Mouse (Mus musculus) neural tube, embryonic 11.5 days (tissue): Measurements from ENCODE around the gene Hspe1. TPM values are rescaled to one million over a fixed set of nuclear protein-coding genes. Genes with fewer than 3 reads are reported as not detected.
"Not testable (repeated sequence)": the region's sequence is repeated elsewhere in the genome, so short reads cannot be mapped to it uniquely, and the experiment has no call there.

Source experiments
- ATAC-seq: fragments of 200-750 bp; cut with Nextera tagmentation; 2 replicates; pipeline ENCODE4 v1.8.0; 2017; ENCODE audit warnings: moderate number of reproducible peaks, mild to moderate bottlenecking, moderate TSS enrichment, moderate library complexity; ENCODE audit not compliant: insufficient read depth, low FRiP score, low TSS enrichment
- DNase-seq: peaks from one replicate; pipeline ENCODE4 v3.0.0-alpha.2; 2015; ENCODE audit warnings: low spot score
- H3K27ac ChIP-seq: fragments of 300-500 bp; sonication (generic); 2 replicates; pipeline ENCODE4 v1.5.1; 2014; ENCODE audit warnings: low read depth, mild to moderate bottlenecking, low read length
- H3K27me3 ChIP-seq: fragments of 300-500 bp; sonication (generic); 2 replicates; pipeline ENCODE4 v1.6.1; 2014; ENCODE audit warnings: mild to moderate bottlenecking, low read length, mixed read lengths; ENCODE audit not compliant: control insufficient read depth, insufficient read depth
- H3K36me3 ChIP-seq: fragments of 300-500 bp; sonication (generic); 2 replicates; pipeline ENCODE4 v1.6.1; 2014; ENCODE audit warnings: mild to moderate bottlenecking, low read length, moderate library complexity, mixed read lengths; ENCODE audit not compliant: control insufficient read depth, insufficient read depth
- H3K4me1 ChIP-seq: fragments of 300-500 bp; sonication (generic); 2 replicates; pipeline ENCODE4 v1.6.1; 2014; ENCODE audit warnings: low read length, mixed read lengths; ENCODE audit not compliant: control insufficient read depth, insufficient read depth
- H3K4me2 ChIP-seq: fragments of 300-500 bp; sonication (generic); 2 replicates; pipeline ENCODE4 v1.6.1; 2014; ENCODE audit warnings: low read depth, mild to moderate bottlenecking, moderate library complexity
- H3K4me3 ChIP-seq: fragments of 300-500 bp; sonication (generic); 2 replicates; pipeline ENCODE4 v1.5.1; 2014; ENCODE audit warnings: low read depth, low read length
- H3K9ac ChIP-seq: fragments of 300-500 bp; sonication (generic); 2 replicates; pipeline ENCODE4 v1.6.1; 2014; ENCODE audit warnings: mild to moderate bottlenecking, low read length
- H3K9me3 ChIP-seq: fragments of 300-500 bp; sonication (generic); 2 replicates; pipeline ENCODE4 v1.6.1; 2016; ENCODE audit warnings: low read length; ENCODE audit not compliant: control insufficient read depth
- WGBS: fragments of 180-500 bp; shearing (Covaris S2); extraction: QIAGEN DNeasy Blood & Tissue Kit; methylation state at CpG from one replicate; pipeline ENCODE4 v1.1.7; 2014; 5-methylcytosine and 5-hydroxymethylcytosine counted together
- polyA plus RNA-seq: library from polyadenylated mRNA; unstranded; fragments of >200 nt; fragmentation: Nextera tagmentation; extraction: Ambion mirVana; gene quantifications from 2 replicates; pipeline ENCODE4 v1.2.1, GENCODE M21; 2014

The Hspe1 gene
- polyA plus RNA-seq, 1 experiment from 2014 or later, result 404 TPM

- no peaks in the 10 kb centered on the region for H3K27me3 ChIP-seq
- DNase-seq (no peak), ATAC-seq (no peak)
- H3K4me2 ChIP-seq, result no peak overlapping the region
- 86% methylated on average over 5 of the region's 5 CpGs for WGBS
- H3K36me3 ChIP-seq, result no peaks in the 10 kb centered on the region
- no peak overlapping the region for H3K27ac ChIP-seq
- H3K4me1 ChIP-seq, result no peaks in the 10 kb centered on the region
- H3K9ac ChIP-seq, result no peak overlapping the region
- H3K4me3 ChIP-seq, result no peak overlapping the region
- H3K9me3 ChIP-seq, result no peaks in the 10 kb centered on the region
These were observed 35.1 kb downstream of the Hspe1 start for GRCm38 (mm10) chr1:55123046-55123445.

DNA sequence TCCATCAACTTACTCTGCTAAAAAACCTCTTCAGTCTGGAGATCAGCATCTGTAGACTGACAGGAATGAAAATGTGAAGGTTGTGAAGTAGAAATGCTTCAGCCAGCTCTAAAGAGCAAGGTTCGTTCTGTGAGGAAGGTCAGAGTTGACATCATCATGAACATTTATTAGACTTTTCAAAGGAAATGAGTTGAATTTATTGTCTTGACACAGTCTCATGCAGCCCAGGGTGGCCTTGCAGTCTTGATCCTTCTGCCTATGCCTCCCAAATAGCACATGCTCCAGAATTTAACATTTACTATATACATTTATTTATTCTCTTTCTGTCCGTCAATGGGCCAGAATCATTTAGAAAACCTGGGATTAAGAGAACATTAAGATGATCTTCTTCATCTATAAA lies 35.6 kb downstream of the Hspe1 start:
- Histone ChIP-seq H3K4me1 (no peaks in the 10 kb centered on the region), H3K9ac (no peak overlapping the region), H3K36me3 (no peaks in the 10 kb centered on the region), H3K27ac (no peak overlapping the region), H3K27me3 (no peaks in the 10 kb centered on the region), H3K4me3 (no peak overlapping the region), H3K9me3 (no peaks in the 10 kb centered on the region), H3K4me2 (no peak overlapping the region)
- no peak for DNase-seq
- ATAC-seq, result no peak
- WGBS, result 89% methylated on average over 2 of the region's 2 CpGs

- not testable (repeated sequence) for H3K4me2 ChIP-seq, H3K27ac ChIP-seq, H3K4me3 ChIP-seq, H3K9ac ChIP-seq, H3K9me3 ChIP-seq, H3K27me3 ChIP-seq, H3K36me3 ChIP-seq, H3K4me1 ChIP-seq, DNase-seq, ATAC-seq
- 100% methylated on average over 2 of the region's 2 CpGs for WGBS
These were observed 36.2 kb downstream of the Hspe1 start for GRCm38 (mm10) chr1:55124136-55124535.

DNA sequence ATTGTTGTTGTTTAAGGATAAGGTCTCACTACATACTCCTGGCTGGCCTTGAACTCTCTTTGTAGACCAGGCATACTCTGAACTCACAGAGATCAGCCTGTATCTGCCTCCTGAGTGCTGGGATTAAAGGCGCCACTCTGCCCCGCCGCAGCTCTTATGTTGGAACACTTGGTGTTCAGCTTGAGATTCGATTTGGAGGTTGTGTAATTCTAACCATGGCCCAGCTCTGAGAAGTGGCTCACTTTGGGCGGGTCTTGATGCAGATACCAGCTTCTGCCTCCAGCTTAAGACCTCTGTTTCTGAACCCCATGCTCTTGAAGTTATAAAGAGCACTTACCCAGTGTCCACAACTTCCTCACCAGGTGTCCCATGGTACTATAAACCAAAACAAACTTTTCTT lies 41.8 kb downstream of the Hspe1 start:
- Histone ChIP-seq H3K9me3 (no peaks in the 10 kb centered on the region), H3K27me3 (no peaks in the 10 kb centered on the region), H3K36me3 (no peaks in the 10 kb centered on the region), H3K4me3 (no peak overlapping the region), H3K27ac (no peak overlapping the region), H3K4me1 (peaks cover 11% of the 10 kb centered on the region; the same call in 1 of the 2 replicates), H3K4me2 (no peak overlapping the region), H3K9ac (no peak overlapping the region)
- DNase-seq (no peak), ATAC-seq (no peak)
- 93% methylated on average over 5 of the region's 5 CpGs for WGBS

- DNase-seq, result no peak
- 73% methylated on average over 10 of the region's 10 CpGs for WGBS
- Histone ChIP-seq H3K27me3 (no peaks in the 10 kb centered on the region), H3K27ac (peak overlapping the region; percentile 66; the same call in 1 of the 2 replicates), H3K4me3 (peak overlapping the region; percentile 97), H3K4me2 (peak overlapping the region; percentile 79), H3K36me3 (no peaks in the 10 kb centered on the region), H3K9me3 (no peaks in the 10 kb centered on the region), H3K9ac (peak overlapping the region; percentile 96; the same call in 1 of the 2 replicates), H3K4me1 (peaks cover 11% of the 10 kb centered on the region; the same call in 1 of the 2 replicates)
- ATAC-seq, result no peak
These were observed 42.4 kb downstream of the Hspe1 start for GRCm38 (mm10) chr1:55130190-55130916.

DNA sequence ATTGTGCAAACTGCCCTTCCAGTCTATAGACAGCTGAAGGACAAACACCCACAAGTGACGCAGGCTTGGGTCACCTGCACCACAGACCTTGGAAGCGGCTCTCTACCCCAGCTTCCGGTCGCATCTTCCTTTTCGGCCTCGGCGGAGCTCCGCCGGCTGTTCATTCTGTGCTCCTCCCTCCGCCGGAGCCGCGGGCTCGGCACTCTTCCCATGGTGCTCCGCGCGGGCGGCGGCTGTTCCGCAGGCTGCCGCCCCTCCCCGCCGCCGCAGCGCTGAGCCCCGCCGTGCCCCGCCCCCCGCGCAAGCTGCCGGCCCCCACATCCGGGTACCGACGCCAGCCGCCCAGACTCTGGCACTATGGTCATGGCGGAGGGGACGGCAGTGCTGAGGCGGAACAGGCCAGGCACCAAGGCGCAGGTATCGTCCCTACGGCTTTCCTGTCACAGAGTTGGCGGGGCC lies 43.0 kb downstream of the Hspe1 start, which contains the start of gene Mob4:
Mob4 (plus strand) TSS at position 289 of the 459 bp plus-strand sequence.
- no peaks in the 10 kb centered on the region for H3K9me3 ChIP-seq
- no peaks in the 10 kb centered on the region for H3K27me3 ChIP-seq
- ATAC-seq (peak; percentile 98), DNase-seq (peak; percentile 96)
- H3K4me1 ChIP-seq, result peaks cover 11% of the 10 kb centered on the region; the same call in 1 of the 2 replicates
- 1% methylated on average over 35 of the region's 42 CpGs for WGBS
- H3K27ac ChIP-seq, result peak within 1 kb of the TSS; percentile 98
- peak within 1 kb of the TSS; percentile 97 for H3K4me3 ChIP-seq
- peak within 1 kb of the TSS; percentile 79 for H3K4me2 ChIP-seq
- H3K9ac ChIP-seq, result peak within 1 kb of the TSS; percentile 96
- H3K36me3 ChIP-seq, result no peaks in the 10 kb centered on the region

- no peak; the same call in none of the 2 replicates for ATAC-seq
These were observed 43.6 kb downstream of the Hspe1 start for GRCm38 (mm10) chr1:55131424-55132014.

GRCm38 (mm10) chr1:55132308-55132707 lies 44.4 kb downstream of the Hspe1 start:
- DNase-seq (no peak), ATAC-seq (no peak)
- Histone ChIP-seq H3K27me3 (no peaks in the 10 kb centered on the region), H3K4me2 (peak overlapping the region; percentile 79), H3K27ac (no peak overlapping the region), H3K9me3 (no peaks in the 10 kb centered on the region), H3K36me3 (no peaks in the 10 kb centered on the region), H3K4me3 (peak overlapping the region; percentile 97), H3K4me1 (peaks cover 11% of the 10 kb centered on the region; the same call in 1 of the 2 replicates), H3K9ac (peak overlapping the region; percentile 96)
- WGBS, result 79% methylated on average over 4 of the region's 4 CpGs

More at GRCm38 (mm10) chr1:55131424-55132014, 43.6 kb downstream of the Hspe1 start:
- no peaks in the 10 kb centered on the region for H3K36me3 ChIP-seq
- H3K4me1 ChIP-seq, result peaks cover 11% of the 10 kb centered on the region; the same call in 1 of the 2 replicates
- DNase-seq, result no peak
- H3K9me3 ChIP-seq, result no peaks in the 10 kb centered on the region
- H3K27me3 ChIP-seq, result no peaks in the 10 kb centered on the region
- WGBS, result under 1% methylated on average over 47 of the region's 47 CpGs
- peak overlapping the region; percentile 98 for H3K27ac ChIP-seq
- H3K4me2 ChIP-seq, result peak overlapping the region; percentile 79
- peak overlapping the region; percentile 96 for H3K9ac ChIP-seq
- H3K4me3 ChIP-seq, result peak overlapping the region; percentile 97
